8 mouse cellular contexts compared by ENCODE assay signal in the genomic region with DNA sequence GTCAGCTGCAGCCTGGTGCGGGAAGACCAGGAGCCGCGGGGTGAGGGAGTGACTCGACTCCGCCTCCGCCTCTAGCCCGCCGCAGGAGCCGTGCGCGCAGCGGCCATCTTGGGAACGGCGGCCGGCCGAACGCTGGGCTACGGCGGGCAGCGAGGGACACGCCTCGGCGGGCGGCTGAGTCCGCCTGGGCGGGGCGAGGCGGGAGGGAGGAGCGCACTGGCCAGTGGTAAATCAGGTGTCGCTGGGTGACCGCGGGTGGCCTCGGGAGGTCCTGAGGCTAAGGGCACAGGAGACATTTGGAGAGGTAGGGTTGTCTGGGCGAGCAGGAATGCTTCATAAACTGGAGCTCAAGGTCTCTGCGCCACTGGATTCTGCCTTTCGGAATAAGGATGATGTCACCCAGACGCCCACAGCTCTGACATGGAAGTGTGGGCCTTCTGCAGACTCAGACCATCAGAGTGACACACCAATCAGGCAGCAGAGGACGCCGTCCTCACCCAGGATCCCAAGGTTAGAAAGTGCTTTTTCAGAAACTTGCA. TPM values are rescaled to one million over a fixed set of nuclear protein-coding genes. Genes with fewer than 3 reads are reported as not detected.
DNase-seq lines count a peak whose midpoint lies in the region; ATAC-seq and TF ChIP-seq lines count a peak whose summit lies in the region.

Gene Map3k4, minus strand, starts transcription at position 134 of the 539 bp plus-strand sequence.

- dilution Hi-C loops in CH12.LX (cut with MboI; ENCODE audit: extremely low pct_ligation_motif_present, extremely low pct_unique_long_range_greater_than_20kb, low sequenced_read_pairs): no loop called here

- H3K79me2 ChIP-seq in CH12.LX (replicated peaks; ENCODE audit: control insufficient read depth, extremely low read depth, insufficient read depth, poor library complexity, severe bottlenecking): no peaks in the 10 kb centered on the region

- H3K36me3 ChIP-seq in CH12.LX (replicated peaks in 1 of 2; ENCODE audit: control insufficient read depth in 1 of 2, insufficient read depth in 1 of 2, low read length in 1 of 2): peaks cover 0 to 10% of the 10 kb centered on the region in 2 experiments
- H3K36me3 ChIP-seq in forebrain, embryonic 10.5 days (replicated peaks): no peaks in the 10 kb centered on the region
- H3K36me3 ChIP-seq in heart, embryonic 14.5 days (ENCODE audit: control insufficient read depth, insufficient read depth, low read length): no peaks in the 10 kb centered on the region
- no peaks in the 10 kb centered on the region; the same call in 1 of the 2 replicates for H3K36me3 ChIP-seq in liver, embryonic 12.5 days
- no peaks in the 10 kb centered on the region for H3K36me3 ChIP-seq in splenic B cell, adult 2 months (ENCODE audit: control insufficient read depth, insufficient read depth, low read length, poor library complexity, severe bottlenecking)

- peak in 1 of 2 experiments; percentile 61; a peak in 2 of 4 replicates for TF ChIP-seq CTCF in CH12.LX (conservative IDR thresholded peaks at IDR 0.05 in 1 of 2, IDR thresholded peaks at IDR 0.05 in 1 of 2; ENCODE audit: low read depth in 2 of 2, low read length in 2 of 2)

- in situ Hi-C loops in CH12.LX (cut with MboI; ENCODE audit: low pct_ligation_motif_present, low pct_unique_long_range_greater_than_20kb, low sequenced_read_pairs): loop anchor here (5.0 kb wide), 1 partner anchor 44 kb away; no protein-coding TSS in a partner anchor

- peak within 1 kb of the TSS; percentile 59 for H3K9ac ChIP-seq in CH12.LX (ENCODE audit: insufficient read depth, low read depth)
- peak within 1 kb of the TSS; percentile 96 for H3K9ac ChIP-seq in heart, embryonic 14.5 days (ENCODE audit: low read length)
- H3K9ac ChIP-seq in liver, embryonic 12.5 days: peak within 1 kb of the TSS; percentile 96

- DNase-seq in CH12.LX (ENCODE audit: extremely low read depth): peak; percentile 77
- DNase-seq in c-Kit-positive CD71-negative TER-119-negative erythroid progenitor cells, embryonic 14.5 days (ENCODE audit: low read depth): peak; percentile 67
- DNase-seq in forebrain, embryonic 10.5 days (ENCODE audit: extremely low spot score, low spot score): peak; percentile 90
- DNase-seq in kidney, postnatal 14 days: peak; percentile 96
- DNase-seq in naive thymus-derived CD4-positive, alpha-beta T cell, adult 2 months (ENCODE audit: low read depth): peak; percentile 83
- peak; percentile 85 for DNase-seq in splenic B cell, adult 2 months (ENCODE audit: low read depth, low spot score)

- peak within 1 kb of the TSS; percentile 87 to 100 (median 97) for H3K4me3 ChIP-seq in CH12.LX (replicated peaks in 1 of 3; ENCODE audit: low read depth in 2 of 3, low read length in 2 of 3, poor library complexity in 1 of 3)
- peak within 1 kb of the TSS; percentile 99 for H3K4me3 ChIP-seq in forebrain, embryonic 10.5 days
- H3K4me3 ChIP-seq in heart, embryonic 14.5 days (ENCODE audit: control insufficient read depth in 1 of 2, insufficient read depth in 1 of 2, low read depth in 1 of 2, low read length in 2 of 2): peak within 1 kb of the TSS; percentile 83 to 99
- peak within 1 kb of the TSS; percentile 100 for H3K4me3 ChIP-seq in liver, embryonic 12.5 days

- ATAC-seq in heart, embryonic 14.5 days (ENCODE audit: insufficient number of reproducible peaks, insufficient read depth, low FRiP score, low read depth): peak; percentile 95
- ATAC-seq in liver, embryonic 12.5 days: peak; percentile 90

- peaks cover 3 to 38% of the 10 kb centered on the region in 2 experiments for H3K4me1 ChIP-seq in CH12.LX (ENCODE audit: control insufficient read depth in 1 of 2, insufficient read depth in 2 of 2)
- H3K4me1 ChIP-seq in forebrain, embryonic 10.5 days: peaks cover 30% of the 10 kb centered on the region
- H3K4me1 ChIP-seq in heart, embryonic 14.5 days (ENCODE audit: control insufficient read depth in 2 of 2, insufficient read depth in 2 of 2, low read length in 2 of 2): peaks cover 4 to 33% of the 10 kb centered on the region in 2 experiments
- H3K4me1 ChIP-seq in liver, embryonic 12.5 days: peaks cover 47% of the 10 kb centered on the region

- TF ChIP-seq RAD21 in CH12.LX (IDR thresholded peaks at IDR 0.05; ENCODE audit: low read depth, low read length): peak; percentile 21

- H3K4me2 ChIP-seq in CH12.LX (ENCODE audit: insufficient read depth, low read depth, poor library complexity, severe bottlenecking): peak within 1 kb of the TSS; percentile 91
- H3K4me2 ChIP-seq in heart, embryonic 14.5 days (ENCODE audit: low read length): peak within 1 kb of the TSS; percentile 65
- H3K4me2 ChIP-seq in liver, embryonic 12.5 days: peak within 1 kb of the TSS; percentile 94

- no peak for TF ChIP-seq EP300 in CH12.LX (IDR thresholded peaks at IDR 0.05; ENCODE audit: low read length)

- peak; percentile 79 for TF ChIP-seq POLR2A in CH12.LX (IDR thresholded peaks at IDR 0.05; ENCODE audit: low read depth, low read length)

- no peaks in the 10 kb centered on the region for H3K9me3 ChIP-seq in CH12.LX (replicated peaks; ENCODE audit: low read length)
- no peaks in the 10 kb centered on the region for H3K9me3 ChIP-seq in forebrain, embryonic 10.5 days
- no peaks in the 10 kb centered on the region for H3K9me3 ChIP-seq in heart, embryonic 14.5 days (ENCODE audit: control insufficient read depth, low read length)
- H3K9me3 ChIP-seq in liver, embryonic 12.5 days (replicated peaks): no peaks in the 10 kb centered on the region

- no peaks in the 10 kb centered on the region for H3K27me3 ChIP-seq in CH12.LX (replicated peaks)
- no peaks in the 10 kb centered on the region for H3K27me3 ChIP-seq in forebrain, embryonic 10.5 days (ENCODE audit: poor library complexity, severe bottlenecking)
- H3K27me3 ChIP-seq in heart, embryonic 14.5 days (ENCODE audit: control insufficient read depth, insufficient read depth, low read length): no peaks in the 10 kb centered on the region
- H3K27me3 ChIP-seq in liver, embryonic 12.5 days (replicated peaks): no peaks in the 10 kb centered on the region
- H3K27me3 ChIP-seq in splenic B cell, adult 2 months (ENCODE audit: control insufficient read depth, insufficient read depth, low read length, poor library complexity, severe bottlenecking): no peaks in the 10 kb centered on the region

- WGBS in forebrain, embryonic 10.5 days: under 1% methylated on average over 38 of the region's 39 CpGs
- under 1% methylated on average over 39 of the region's 39 CpGs for WGBS in heart, embryonic 14.5 days
- under 1% methylated on average over 39 of the region's 39 CpGs for WGBS in liver, embryonic 12.5 days (ENCODE audit: insufficient replicate concordance)

- H3K27ac ChIP-seq in CH12.LX (ENCODE audit: insufficient read depth, low read depth): peak within 1 kb of the TSS; percentile 35
- peak within 1 kb of the TSS; percentile 98 for H3K27ac ChIP-seq in forebrain, embryonic 10.5 days
- H3K27ac ChIP-seq in heart, embryonic 14.5 days (replicated peaks in 1 of 2; ENCODE audit: control insufficient read depth in 1 of 2, insufficient read depth in 1 of 2, low read depth in 2 of 2, low read length in 2 of 2): peak within 1 kb of the TSS; percentile 96 to 97
- peak within 1 kb of the TSS; percentile 86 for H3K27ac ChIP-seq in liver, embryonic 12.5 days

TF ChIP-seq in CH12.LX, 34 proteins besides CTCF, POLR2A, EP300 and RAD21 (continues in another document):
- TF ChIP-seq ZC3H11A (IDR thresholded peaks at IDR 0.05; ENCODE audit: low read depth, low read length): no peak
- TF ChIP-seq TCF12 (IDR thresholded peaks at IDR 0.05; ENCODE audit: low read depth, low read length): peak; percentile 90
- peak; percentile 32 for TF ChIP-seq MXI1 (IDR thresholded peaks at IDR 0.05; ENCODE audit: low read depth, low read length)
- TF ChIP-seq MYC (IDR thresholded peaks at IDR 0.05; ENCODE audit: low read depth, low read length): no peak
- 0 out of 2 replicates have a peak, but pooled peaks have one; percentile 22 for TF ChIP-seq TBP (conservative IDR thresholded peaks at IDR 0.05; ENCODE audit: low read depth, low read length)
- no peak for TF ChIP-seq CHD1 (IDR thresholded peaks at IDR 0.05; ENCODE audit: low read depth, low read length)
- TF ChIP-seq BHLHE40 (IDR thresholded peaks at IDR 0.05; ENCODE audit: low read depth, low read length): no peak
- TF ChIP-seq NELFE (IDR thresholded peaks at IDR 0.05; ENCODE audit: low read depth, low read length): peak; percentile 74
- no peak for TF ChIP-seq PAX5 (IDR thresholded peaks at IDR 0.05; ENCODE audit: low read length)
- TF ChIP-seq MAFK (IDR thresholded peaks at IDR 0.05; ENCODE audit: insufficient replicate concordance, low read length): no peak
- no peak for TF ChIP-seq POLR2AphosphoS2 (IDR thresholded peaks at IDR 0.05; ENCODE audit: low read depth, low read length)
- TF ChIP-seq MEF2A (IDR thresholded peaks at IDR 0.05; ENCODE audit: borderline replicate concordance, low read depth, low read length): no peak
- peak; percentile 54 for TF ChIP-seq JUN (IDR thresholded peaks at IDR 0.05; ENCODE audit: insufficient read depth, low read depth, low read length)
- peak; percentile 65; the same call in 1 of the 2 replicates for TF ChIP-seq ELF1 (IDR thresholded peaks at IDR 0.05; ENCODE audit: low read depth, low read length)
- peak; percentile 50 for TF ChIP-seq SMC3 (IDR thresholded peaks at IDR 0.05; ENCODE audit: low read depth, low read length)
- no peak for TF ChIP-seq ZKSCAN1 (IDR thresholded peaks at IDR 0.05; ENCODE audit: borderline replicate concordance, low read depth, low read length)
- peak; percentile 57; the same call in 1 of the 2 replicates for TF ChIP-seq ZMIZ1 (IDR thresholded peaks at IDR 0.05; ENCODE audit: low read depth, low read length)
- TF ChIP-seq MAZ (IDR thresholded peaks at IDR 0.05; ENCODE audit: low read depth, low read length): peak; percentile 71; the same call in 1 of the 2 replicates
- TF ChIP-seq UBTF (IDR thresholded peaks at IDR 0.05; ENCODE audit: low read depth, low read length): peak; percentile 86; the same call in 1 of the 2 replicates
- no peak; the same call in none of the 2 replicates for TF ChIP-seq SIN3A (IDR thresholded peaks at IDR 0.05; ENCODE audit: low read length)
- peak; percentile 32; the same call in 1 of the 2 replicates for TF ChIP-seq IRF4 (IDR thresholded peaks at IDR 0.05; ENCODE audit: low read depth, low read length)
- peak; percentile 73 for TF ChIP-seq NRF1 (IDR thresholded peaks at IDR 0.05; ENCODE audit: low read depth, low read length)
- TF ChIP-seq HCFC1 (IDR thresholded peaks at IDR 0.05; ENCODE audit: low read depth, low read length): peak; percentile 78

RNA-seq across cellular contexts. Expression of gene Map3k4, which starts in this region (rescaled TPM):
- total RNA-seq in CH12.LX (2012; rRNA removed): 21.7 and 22.6 TPM in 2 replicates
- total RNA-seq in CH12.LX (2014; rRNA removed): 12.7 and 14.8 TPM in 2 replicates
- 16.8 and 20.9 TPM in 2 replicates for polyA plus RNA-seq in CH12.LX (2012; ENCODE audit: insufficient read length, low read depth)
- 49.4 and 49.5 TPM in 2 replicates for polyA plus RNA-seq in forebrain, embryonic 10.5 days (2016; fragmentation: Nextera tagmentation; extraction: Ambion mirVana)
- 34.3 and 39.2 TPM in 2 replicates for polyA plus RNA-seq in heart, embryonic 14.5 days (2014; fragmentation: Nextera tagmentation; extraction: Ambion mirVana)
- 23.0 and 24.2 TPM in 2 replicates for polyA plus RNA-seq in liver, embryonic 12.5 days (2016; fragmentation: Nextera tagmentation; extraction: Ambion mirVana)

Comparison
In these comparisons a context has a peak if more than half of its experiments do, and no peak if none do; other contexts are left out.
1. Peak in every context shown above with its lines: DNase-seq, ATAC-seq, H3K4me3 ChIP-seq and H3K27ac ChIP-seq.
2. H3K27ac ChIP-seq: peak in every context shown above with its lines; median percentile 98 in forebrain, embryonic 10.5 days; 96 in heart, embryonic 14.5 days; 86 in liver, embryonic 12.5 days; 35 in CH12.LX.